Mouse (Mus musculus) CD4-positive, CD25-positive, alpha-beta regulatory T cell, adult 2 months (primary cell): Measurements from ENCODE around the gene Fam114a2.
A peak's percentile ranks its signal among the peaks of the same experiment; 100 is the strongest.
"Not testable (repeated sequence)": the region's sequence is repeated elsewhere in the genome, so short reads cannot be mapped to it uniquely, and the experiment has no call there.

Experiments
- DNase-seq: peaks from one replicate; pipeline ENCODE4 v3.0.0-alpha.2; 2012; ENCODE audit warnings: low read depth, low spot score

Gene Fam114a2

DNA sequence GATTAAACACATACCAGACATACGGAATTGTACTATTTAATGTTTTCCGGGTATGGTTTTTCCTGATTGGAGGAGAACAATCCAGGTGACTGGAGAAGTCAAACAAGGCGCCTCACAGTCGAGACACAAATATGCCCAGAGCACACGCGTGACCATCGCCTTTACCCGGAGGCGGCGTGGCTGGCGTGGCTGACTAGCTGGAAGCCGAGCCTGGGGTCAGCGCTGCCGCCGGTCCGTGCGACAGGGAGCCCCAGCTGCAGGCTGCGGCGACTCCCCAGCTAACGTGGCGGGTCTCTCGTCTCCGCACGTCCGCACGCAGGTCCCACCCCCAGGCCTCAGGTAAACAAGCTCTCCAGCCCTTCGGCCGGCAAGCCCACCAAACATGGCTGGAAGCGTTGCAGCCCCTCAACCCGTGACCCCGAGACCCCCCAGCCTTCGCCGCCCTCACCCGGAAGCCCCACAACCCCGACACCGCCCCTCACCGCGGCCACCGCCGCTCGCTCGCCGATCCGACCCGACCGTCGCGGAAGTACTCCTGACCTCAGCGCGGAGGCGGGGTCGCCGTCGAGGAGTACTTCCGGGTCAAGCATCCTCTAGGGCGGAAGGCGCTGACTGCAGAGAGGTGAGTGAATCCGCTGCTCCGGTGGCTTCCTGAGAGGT lies at the start of gene Fam114a2, which contains the start of gene Mfap3:
TSS of gene Fam114a2 (minus strand) at position 527 of the 660 bp plus-strand sequence.
TSS of gene Mfap3 (plus strand) at position 574 of the 660 bp plus-strand sequence.
- DNase-seq = peak; percentile 96

DNA sequence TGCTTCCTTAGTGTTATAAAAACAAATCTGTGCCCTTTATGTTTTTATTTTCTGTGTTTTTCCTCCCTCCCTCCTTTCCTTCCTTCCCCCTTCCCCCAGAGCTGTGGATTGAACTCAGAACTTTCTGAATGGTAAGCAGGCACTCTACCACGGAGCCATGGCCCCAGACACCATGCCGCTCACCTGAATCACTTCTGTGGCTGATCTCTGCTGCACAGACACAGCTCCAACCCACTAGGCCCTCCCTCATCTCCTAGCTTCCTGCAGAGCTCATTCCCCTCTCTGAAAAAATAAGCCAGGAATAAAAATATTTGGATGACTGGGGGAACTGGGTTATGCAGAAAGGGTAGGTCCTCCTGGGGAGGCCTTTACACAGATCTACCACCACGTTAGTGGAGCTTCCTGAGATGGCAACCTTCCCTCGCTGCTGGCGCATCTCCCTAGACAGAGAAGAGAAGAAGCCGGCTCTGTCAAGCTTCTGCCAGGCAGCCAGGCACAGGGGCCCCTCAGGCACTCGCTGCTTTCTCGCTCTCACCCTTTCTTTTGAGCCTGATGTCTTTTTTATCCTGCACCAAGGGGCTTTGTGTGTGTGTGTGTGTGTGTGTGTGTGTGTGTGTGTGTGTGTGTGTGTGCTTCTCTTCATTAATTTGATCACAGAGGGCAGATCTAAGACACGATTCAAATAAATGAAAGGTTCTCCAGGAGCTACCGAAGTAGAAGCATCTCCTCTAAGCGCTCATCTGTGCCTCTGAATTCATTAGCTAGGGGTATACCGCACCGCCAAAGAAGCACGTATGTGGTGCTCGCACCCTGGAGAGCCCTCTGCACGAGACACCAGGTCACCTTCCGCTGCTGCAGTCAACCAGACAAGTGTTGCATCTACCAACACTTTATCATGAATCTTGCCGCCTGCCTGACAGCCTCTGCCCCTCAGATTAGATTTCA lies 47.9 kb upstream of the Fam114a2 start:
- DNase-seq = no peak

DNA sequence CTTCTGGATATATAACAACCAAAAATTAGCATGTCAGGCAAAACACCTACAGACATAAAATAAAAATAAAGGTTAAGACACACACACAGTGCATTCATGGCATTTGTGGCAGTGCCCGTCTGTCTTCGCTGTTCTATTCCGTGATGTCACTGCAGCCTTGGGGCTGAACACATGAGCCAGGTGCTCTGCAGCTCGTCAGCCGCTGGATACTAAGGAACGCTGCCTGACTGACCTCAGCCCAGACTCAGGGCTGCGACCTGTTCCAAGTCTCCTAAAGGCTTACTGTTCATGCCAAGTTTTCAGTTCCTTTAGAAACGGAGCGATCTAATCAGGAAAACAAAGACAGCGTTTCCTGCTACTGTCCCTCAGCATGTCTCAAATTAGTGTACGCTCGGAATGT lies 46.1 kb upstream of the Fam114a2 start:
- no peak for DNase-seq

DNA sequence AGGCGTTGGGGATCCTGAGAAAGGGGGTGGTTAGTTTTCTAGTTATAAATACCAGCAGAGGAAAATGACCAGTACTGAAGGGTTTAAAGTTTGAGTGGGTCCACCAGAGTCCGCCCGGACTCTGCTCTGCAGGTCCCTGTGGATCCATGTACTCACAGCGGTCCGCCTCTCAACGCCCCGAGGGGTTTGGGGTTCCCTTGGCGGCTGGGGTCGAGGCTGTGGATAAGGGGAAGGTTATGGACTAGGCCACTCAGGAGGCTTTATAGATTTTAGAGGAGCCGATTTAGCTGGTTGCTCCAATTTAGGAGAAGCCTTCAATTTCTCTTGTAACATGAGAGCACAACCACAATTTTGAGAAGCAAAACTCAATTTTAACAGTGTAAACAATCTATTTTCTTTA lies 39.5 kb upstream of the Fam114a2 start:
- not testable (repeated sequence) for DNase-seq

DNA sequence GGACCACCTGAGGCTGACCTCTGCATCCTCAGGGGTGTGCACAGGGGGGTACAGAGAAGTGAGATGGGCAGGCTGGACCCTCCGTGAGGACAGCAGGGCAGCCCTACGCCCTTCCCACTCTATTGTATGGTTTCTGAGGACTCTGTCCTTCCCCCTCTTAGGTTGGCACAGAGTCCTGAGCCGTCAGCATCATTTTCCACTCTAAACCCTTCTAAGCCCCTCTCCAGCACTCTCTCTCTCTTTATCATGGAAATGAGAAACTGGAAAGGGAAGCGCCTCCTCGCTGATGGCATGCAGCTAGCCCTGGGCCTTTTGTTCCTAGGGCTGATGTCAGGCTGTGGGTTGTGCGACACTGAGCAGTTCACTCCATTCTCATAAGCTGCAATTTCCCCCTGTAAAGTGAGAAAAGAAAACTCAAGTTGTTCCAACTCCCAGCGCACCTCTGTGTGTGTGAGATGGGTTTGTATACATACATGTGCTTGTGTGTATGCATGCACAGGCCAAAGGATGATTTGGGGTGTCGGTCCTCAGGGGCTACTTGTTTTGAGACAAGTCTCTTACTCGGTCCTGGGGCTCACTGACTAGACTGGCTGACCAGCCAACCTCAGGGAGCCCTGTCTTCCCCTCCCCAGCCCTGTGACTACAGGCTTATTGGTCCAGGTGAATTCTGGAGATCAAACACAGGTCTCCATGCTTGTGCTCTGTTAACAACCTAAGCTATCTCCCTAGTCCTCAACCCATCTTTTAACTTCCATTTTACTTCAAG lies 34.8 kb upstream of the Fam114a2 start:
- no peak for DNase-seq

DNA sequence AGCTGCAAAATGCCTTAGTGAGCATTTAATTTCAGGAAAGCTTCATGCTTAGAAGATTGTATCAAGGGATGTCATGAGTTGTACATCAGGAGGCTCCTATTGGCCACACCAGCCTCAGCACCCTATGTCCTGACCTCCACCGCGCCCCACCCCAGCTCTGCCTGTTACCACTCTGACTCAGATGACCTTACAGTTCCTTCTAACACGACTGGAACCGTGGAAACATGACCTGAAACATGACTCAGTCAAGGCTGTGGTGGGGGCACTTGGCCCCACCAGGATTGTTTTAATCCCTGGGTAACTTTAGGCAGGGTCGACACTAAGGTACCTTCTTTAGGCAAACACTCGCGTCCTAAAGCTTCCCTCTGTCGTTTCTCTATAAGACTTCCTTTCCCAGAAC lies 32.6 kb upstream of the Fam114a2 start:
- no peak for DNase-seq

DNA sequence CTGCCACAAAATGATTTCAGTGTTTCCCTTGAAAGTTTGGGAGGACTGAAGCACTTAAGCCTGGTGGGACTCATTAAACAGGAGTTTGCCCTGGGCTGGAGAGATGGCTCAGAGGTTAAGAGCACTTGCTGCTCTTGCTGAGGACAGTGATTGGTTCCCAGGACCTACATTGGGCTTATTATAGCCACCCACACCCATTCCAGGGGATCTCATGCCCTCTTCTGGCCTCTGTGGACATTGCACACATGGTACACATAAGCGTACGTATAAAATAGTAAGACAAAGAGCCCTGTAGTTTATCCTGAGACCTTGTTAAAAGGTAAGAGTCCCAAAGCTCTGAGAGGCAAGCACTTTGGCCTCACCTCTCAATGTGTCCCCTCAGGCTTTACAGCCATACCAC lies 31.8 kb upstream of the Fam114a2 start:
- DNase-seq = peak; percentile 21

DNA sequence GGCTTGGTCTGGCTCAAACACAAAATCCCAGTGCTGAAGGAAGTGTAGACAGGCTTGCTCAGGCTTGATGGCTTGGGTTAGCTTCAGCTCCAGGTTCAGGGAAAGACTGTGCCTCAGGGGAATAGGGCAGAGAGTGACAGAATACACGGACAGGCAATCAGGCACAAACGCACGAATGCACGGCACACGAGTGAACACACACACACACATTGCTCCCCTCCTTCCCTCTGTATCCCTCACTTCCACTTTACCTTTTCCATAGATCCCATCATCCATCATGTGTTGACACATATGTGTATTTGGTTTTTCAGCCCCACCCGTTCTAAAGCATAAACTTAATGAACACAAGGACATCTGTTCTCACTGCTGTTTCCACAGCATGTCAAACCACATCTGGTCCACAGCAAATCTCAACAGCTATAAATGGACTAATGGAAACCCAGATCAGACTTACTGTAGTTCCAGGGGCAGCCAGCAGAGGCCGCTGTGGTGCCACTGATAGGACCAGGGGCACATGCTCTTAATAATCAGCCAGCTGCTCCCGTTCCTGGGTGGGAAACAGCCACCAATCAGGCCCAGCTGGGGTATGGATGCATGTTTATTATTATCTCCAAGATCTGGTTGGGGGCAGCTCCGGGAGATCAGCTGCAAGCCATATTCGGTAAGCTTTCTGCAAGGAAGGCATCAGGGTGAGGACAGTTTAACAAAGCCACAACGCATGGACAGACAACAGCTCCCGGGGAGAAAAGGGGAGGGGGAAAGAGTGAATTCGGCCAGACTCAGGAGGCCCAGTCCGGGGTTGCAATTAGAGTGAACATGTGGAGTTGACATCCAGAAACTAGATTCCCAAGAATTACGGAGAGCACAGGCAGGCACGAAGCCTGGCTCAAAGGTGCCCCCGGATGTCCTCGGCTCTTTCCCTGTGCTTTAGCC lies 30.5 kb upstream of the Fam114a2 start:
- peak; percentile 87 for DNase-seq

DNA sequence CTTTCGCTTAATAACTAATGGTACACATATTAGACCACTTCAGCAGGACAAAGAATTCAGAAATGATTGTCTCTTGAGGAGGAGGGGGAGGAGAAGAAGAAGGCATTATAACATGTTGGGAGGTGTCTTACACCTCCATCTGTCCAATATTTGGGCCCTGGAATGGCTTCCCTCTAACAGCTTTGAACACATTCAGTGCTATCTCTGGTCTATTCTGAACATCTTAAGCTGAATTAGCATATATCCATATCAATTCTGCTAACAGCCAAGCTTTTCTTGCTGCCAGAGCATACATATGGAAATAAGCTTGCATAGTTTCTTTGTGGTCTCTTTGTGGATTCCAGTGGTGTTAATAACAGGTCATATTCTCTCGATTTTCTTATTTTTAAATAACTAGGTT lies 22.3 kb upstream of the Fam114a2 start:
- no peak for DNase-seq

DNA sequence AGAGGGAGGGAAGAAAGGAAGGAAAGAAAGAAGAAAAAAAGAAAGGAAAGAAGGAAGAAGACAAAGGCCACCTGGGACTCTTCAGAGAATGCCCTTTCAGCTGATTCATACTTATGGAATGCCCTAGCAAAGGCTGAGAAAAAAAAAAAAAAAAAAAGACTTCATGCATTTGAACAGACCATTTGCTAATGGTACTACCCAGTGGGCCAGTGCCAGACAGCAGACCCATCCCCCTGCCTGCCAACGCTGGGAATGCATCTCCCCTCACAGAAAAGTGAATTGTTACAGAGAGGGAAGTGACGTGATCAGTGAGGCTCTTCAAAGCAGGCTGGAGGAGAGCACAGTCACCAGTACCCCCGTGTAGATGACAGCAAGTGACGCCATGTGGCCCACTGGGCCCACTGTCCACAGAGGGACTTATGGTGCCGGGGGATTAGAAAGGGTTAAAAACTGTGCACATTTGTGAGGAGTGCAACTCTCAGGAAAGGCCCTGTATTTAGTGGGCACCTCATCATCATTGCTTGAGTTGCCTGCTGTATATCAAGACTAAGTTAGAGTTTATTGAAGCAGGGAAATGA lies 21.5 kb upstream of the Fam114a2 start:
- DNase-seq = no peak

DNA sequence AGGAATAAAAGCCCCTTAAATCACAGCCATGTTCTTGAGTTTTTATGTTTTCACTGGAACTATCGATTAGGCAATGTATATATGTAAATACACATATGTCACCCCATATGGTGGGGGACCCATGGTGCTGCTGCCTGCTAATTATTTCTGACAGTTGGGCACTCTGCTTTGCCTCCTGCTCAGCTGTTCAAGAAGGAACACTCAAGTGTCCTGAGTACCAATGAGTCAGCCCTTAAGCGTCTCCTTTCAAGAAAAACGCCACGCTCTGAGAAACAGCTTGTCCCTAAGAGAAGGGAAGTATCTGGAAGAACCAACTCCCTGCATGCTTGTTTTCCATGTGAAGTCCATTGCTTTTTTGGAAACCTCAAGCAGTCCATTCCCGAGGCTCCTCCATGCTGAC lies 17.5 kb upstream of the Fam114a2 start:
- no peak for DNase-seq

DNA sequence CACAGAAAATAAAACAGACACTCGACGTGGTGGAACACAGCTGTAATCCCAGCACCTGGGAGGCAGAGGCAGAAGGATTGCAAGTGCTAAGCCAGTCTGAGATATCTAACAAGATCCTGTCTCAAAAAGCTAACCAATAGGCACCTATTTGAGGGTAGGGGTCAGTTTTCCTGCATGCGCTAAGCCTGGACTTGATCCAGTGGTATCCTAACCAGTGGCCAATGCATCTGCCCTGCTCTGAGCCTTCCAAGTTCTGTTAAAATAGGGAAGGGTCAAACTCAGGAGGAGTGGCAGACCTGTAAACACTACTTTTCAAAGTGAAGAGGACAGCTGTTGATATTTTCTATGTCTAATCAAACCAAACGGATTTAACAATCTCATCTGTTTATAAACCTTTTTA lies 13.9 kb upstream of the Fam114a2 start:
- DNase-seq = no peak

DNA sequence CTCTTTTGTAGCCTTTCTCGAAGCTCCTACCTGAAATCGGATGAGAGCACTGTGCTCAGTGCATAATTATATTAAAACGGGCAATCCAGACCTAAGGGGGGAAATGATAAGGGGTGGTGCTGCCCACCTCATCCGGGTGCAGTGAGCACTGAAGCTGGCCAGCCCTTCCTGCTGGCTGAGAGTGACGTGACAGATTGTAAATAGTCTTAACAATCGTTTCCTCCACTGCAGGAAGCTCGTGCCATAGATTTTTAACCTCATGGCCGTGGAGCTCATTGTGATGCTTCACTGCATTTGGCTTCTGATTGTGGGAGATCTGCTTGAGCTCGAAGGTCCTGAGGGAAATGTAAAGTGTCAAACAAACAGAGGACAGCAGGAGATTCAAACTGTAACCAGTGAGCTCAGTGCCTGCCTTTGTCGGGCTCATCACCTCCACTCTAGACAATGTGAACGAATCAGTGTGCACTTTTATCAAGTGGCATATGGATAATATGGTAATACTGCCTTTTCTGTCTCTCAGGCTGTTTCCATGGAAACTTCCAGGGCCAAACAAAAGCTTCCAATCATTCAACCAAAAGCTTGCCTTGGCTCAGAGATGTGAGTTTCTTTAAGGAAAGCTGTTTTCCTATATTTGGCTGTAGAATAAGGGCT lies 13.0 kb upstream of the Fam114a2 start:
- no peak for DNase-seq

DNA sequence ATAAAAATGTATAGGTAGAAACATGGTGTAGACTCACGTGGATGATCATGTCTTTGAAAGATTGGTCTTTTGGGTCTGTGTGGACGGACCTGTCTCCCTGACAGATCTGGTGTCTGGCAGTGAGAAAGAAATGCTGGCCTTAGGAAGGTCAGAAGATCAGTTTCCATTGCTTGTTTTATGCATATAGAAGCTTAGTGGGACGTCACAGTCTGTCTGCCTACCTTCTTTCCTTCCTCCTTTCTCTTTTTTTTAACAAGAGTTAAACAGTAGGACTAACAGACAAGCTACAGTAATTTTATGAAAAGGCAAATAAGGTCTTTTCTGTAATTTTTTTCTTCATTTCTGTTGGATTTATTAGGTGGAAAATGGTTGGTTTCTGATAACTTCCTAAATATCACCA lies 10.7 kb upstream of the Fam114a2 start:
- DNase-seq = no peak

DNA sequence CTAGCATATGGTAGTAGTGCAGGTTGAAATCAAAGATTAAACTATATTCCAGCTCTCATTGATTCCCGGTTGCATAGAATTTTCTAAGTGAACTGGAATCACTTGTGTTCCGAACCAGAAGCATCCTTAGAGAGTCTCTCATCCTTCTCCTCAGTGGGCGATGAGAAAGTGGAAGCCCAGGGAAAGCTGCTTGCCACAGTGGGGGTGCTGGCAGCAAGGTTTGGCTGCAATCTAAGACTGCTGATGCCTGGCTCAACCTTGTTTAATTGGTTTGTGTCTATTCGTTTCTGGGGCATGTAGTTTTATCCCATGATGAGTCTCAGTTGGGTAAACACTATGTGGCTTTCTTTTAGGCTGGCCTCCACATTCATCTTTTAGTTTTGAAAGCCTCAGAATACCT lies 9.1 kb upstream of the Fam114a2 start:
- no peak for DNase-seq

DNA sequence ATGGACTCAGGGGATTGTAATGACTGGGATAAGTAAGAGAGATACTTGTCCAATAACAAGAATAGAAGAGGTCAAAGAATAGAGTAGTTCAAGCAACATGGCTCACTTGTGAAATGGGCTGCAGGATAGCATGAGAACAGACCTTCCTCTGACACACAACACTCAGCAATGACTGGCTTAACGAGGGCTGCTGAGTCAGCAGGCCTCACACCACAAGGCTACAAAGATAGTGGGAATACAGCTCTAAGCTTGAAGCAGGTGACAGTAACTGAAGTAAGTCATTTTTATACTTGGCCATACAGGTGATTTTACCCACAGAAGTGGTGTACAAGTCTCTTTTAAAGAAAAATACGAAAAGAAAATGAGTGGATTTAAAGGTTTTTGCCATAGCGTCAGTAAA lies 7.5 kb upstream of the Fam114a2 start:
- no peak for DNase-seq

DNA sequence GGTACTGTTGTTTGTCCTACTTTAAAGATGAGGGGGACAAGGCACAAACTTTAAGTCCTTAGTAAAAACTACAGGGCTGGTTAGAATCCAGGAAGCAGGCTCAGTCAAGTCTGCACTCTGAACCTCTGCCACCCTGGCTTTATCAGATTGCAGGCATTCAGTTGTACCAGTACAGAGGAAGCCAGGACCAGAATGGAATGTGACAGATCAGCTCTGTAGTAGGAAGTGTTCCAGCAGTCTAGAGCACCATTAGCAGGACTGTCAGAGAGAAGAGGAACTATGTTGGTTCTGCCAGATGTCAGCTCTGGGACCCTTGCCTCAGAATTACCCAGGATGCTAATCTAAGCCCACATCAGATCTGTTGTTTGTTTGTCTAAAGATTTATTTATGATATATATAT lies 6.2 kb upstream of the Fam114a2 start:
- no peak for DNase-seq

DNA sequence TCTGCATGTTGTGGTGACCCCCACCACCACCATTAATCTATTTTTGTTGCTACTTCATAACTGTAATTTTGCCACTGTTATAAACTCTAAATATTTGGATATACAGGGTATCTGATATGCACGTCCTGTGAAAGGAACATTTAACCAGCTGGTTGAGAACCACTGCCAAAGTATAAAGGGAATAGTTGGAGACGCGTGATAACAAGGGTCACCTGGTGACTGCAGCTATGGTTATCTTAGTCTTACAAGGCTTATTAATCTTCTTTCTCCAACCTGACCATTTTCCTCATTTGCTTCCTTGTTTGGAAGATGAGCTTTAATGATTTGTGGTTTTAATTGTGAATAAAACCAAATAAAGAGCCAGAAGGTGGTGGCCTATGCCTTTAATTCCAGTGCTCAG lies 5.0 kb upstream of the Fam114a2 start:
- no peak for DNase-seq

DNA sequence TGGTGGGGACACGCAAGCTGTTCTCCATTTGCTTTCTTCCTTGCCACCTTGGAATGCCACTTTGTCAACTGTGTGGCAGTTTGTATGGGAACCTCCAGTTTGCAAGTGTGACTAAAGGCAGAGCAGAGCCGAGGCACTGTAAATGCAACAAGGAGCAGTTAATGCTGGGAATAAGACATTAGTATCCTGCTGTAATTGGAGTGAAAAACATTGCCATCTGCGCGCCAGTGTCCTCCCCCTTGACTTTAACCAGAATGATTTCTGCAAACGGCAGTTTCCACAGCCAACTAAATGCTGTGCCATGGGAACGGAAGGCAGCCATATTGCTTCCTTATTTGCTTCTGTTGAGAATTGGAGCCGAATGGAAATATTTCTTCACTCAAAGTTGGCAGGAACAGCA lies 3.6 kb upstream of the Fam114a2 start:
- no peak for DNase-seq

DNA sequence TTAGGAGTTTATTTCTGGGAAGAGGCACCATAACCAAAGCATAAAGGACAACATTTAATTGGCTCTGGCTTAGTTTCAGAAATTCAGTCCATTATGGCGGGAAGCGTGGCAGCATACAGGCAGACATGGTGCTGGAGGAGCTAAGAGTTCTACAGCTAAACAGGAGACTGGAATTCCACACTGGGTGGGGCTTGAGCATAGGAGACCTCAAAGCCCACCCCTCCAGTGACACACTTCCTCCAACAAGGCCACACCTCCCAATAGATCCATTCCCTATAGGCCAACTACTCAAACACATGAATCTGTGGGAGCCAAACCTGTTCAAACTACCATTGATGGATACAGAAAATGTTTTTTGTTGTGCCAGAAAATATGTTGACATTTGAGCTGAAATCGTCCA lies 2.8 kb upstream of the Fam114a2 start:
- no peak for DNase-seq
